In the genomic region with DNA sequence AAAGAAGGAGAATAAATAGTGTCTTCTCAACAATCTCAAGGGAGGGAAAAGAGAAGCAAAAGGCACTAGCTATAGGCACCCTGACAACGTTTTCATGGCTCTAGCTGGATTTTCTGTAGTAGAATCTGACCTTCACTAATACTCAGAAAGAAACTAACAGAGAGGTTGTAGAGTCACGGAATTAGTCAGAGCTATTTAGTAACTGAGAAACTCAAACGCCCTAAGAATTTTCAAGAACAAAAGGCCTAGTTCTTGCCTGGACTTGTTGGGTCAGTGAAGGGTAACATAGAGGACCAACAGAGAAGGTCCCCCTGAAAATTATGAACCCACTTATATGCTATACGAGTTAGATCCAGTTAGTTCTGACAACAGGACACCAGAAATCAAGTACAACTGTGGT, we compare ENCODE assay signal across 16 mouse cellular contexts.
"Had no signal": no experiment of that assay in that cellular context is flagged by ENCODE, and none has a peak within 500 bp of the region (broad histone marks: within the 10 kb centered on the region; RNA-seq: fewer than 3 reads in every experiment).

No protein-coding gene starts in this region.

- DNase-seq: retina, postnatal 1 day; right cerebral cortex, adult 18-20 months; right cerebral cortex, postnatal 14 days; right cerebral cortex, postnatal 25 days; right cerebral cortex, postnatal 4 days; spleen, adult 18-20 months; thymus, adult 18-20 months; thymus, adult 2 months; thymus, postnatal 14 days; thymus, postnatal 25 days; thymus, postnatal 36 days; thymus, postnatal 4 days had no signal

- H3K4me2 ChIP-seq: neural tube, embryonic 13.5 days; neural tube, embryonic 15.5 days; stomach, embryonic 15.5 days had no signal

- H3K36me3 ChIP-seq: neural tube, embryonic 13.5 days; neural tube, embryonic 15.5 days; stomach, embryonic 15.5 days had no signal

- H3K9me3 ChIP-seq: neural tube, embryonic 13.5 days; neural tube, embryonic 15.5 days; stomach, embryonic 15.5 days had no signal

- H3K27me3 ChIP-seq: neural tube, embryonic 13.5 days; neural tube, embryonic 15.5 days; stomach, embryonic 15.5 days had no signal

- H3K27ac ChIP-seq: neural tube, embryonic 13.5 days; neural tube, embryonic 15.5 days; stomach, embryonic 15.5 days; stomach, postnatal 0 days had no signal

- H3K9ac ChIP-seq: neural tube, embryonic 13.5 days; neural tube, embryonic 15.5 days; stomach, embryonic 15.5 days had no signal

- H3K4me1 ChIP-seq: neural tube, embryonic 13.5 days; neural tube, embryonic 15.5 days; stomach, embryonic 15.5 days had no signal

- H3K4me3 ChIP-seq: neural tube, embryonic 13.5 days; neural tube, embryonic 15.5 days; stomach, embryonic 15.5 days had no signal
